Mouse (Mus musculus) left cerebral cortex, adult 18-20 months (tissue): ENCODE results near the gene Canx. TPM values are rescaled to one million over a fixed set of nuclear protein-coding genes. Genes with fewer than 3 reads are reported as not detected.

Experiments used
- DNase-seq, 2 experiments: peaks; one replicate each; pipeline ENCODE4 v3.0.0; 2021 to 2022; ENCODE audit warnings: low spot score in 2 of 2, mixed read lengths in 1 of 2
- total RNA-seq, 2 experiments: library from RNA; stranded (reverse); gene quantifications; 2 replicates each; pipeline ENCODE4 v1.2.3; 2021

Gene Canx
- total RNA-seq, 2 experiments from 2014 or later = 398 to 431 TPM

GRCm38 (mm10) chr11:50277706-50278105, 47.8 kb downstream of the Canx start:
- DNase-seq = no peak

- no peak for DNase-seq
Measured at GRCm38 (mm10) chr11:50277025-50277424, 48.4 kb downstream of the Canx start.

- no peak for DNase-seq
Measured at GRCm38 (mm10) chr11:50275568-50276151, 49.8 kb downstream of the Canx start.

GRCm38 (mm10) chr11:50275077-50275476, 50.4 kb downstream of the Canx start:
- no peak for DNase-seq

- DNase-seq = no peak
Measured at GRCm38 (mm10) chr11:50272819-50273218, 52.7 kb downstream of the Canx start.

GRCm38 (mm10) chr11:50269885-50270284, 55.6 kb downstream of the Canx start:
- no peak for DNase-seq

GRCm38 (mm10) chr11:50269163-50269562, 56.3 kb downstream of the Canx start:
- no peak for DNase-seq

- no peak for DNase-seq
Measured at GRCm38 (mm10) chr11:50266997-50267396, 58.5 kb downstream of the Canx start.

- no peak for DNase-seq
Measured at GRCm38 (mm10) chr11:50265931-50266330, 59.5 kb downstream of the Canx start.

GRCm38 (mm10) chr11:50263198-50263597, 62.3 kb downstream of the Canx start:
- DNase-seq = no peak

- DNase-seq = no peak
Measured at GRCm38 (mm10) chr11:50262020-50262419, 63.5 kb downstream of the Canx start.

GRCm38 (mm10) chr11:50258310-50258709, 67.2 kb downstream of the Canx start:
- DNase-seq = peak; percentile 72 to 82

GRCm38 (mm10) chr11:50256615-50257014, 68.9 kb downstream of the Canx start:
- no peak for DNase-seq

- DNase-seq = peak; percentile 86 to 91
Measured at GRCm38 (mm10) chr11:50254010-50254580, 71.4 kb downstream of the Canx start.

- no peak for DNase-seq
Measured at GRCm38 (mm10) chr11:50253393-50253792, 72.1 kb downstream of the Canx start.

GRCm38 (mm10) chr11:50252684-50253265, 72.7 kb downstream of the Canx start:
- no peak for DNase-seq

- no peak for DNase-seq
Measured at GRCm38 (mm10) chr11:50252166-50252565, 73.3 kb downstream of the Canx start.

- no peak for DNase-seq
Measured at GRCm38 (mm10) chr11:50248473-50249171, 76.9 kb downstream of the Canx start.

GRCm38 (mm10) chr11:50245269-50245668, 80.2 kb downstream of the Canx start:
- DNase-seq = no peak
